Mouse (Mus musculus) heart, postnatal 36 days (tissue): ENCODE results near the gene Ube4b. TPM values are rescaled to one million over a fixed set of nuclear protein-coding genes. Genes with fewer than 3 reads are reported as not detected.

Experiments
- DNase-seq, 2 experiments: peaks; one replicate each; pipeline ENCODE4 v3.0.0; 2021 to 2022
- intact Hi-C: fragments of 180-260 bp; cut with DNase I; formaldehyde crosslinking; loops from one replicate; pipeline ENCODE4 v1.15.1; 2025
- total RNA-seq, 2 experiments: library from RNA; stranded (reverse); gene quantifications; 2 replicates each; pipeline ENCODE4 v1.2.3; 2021

Ube4b gene
- total RNA-seq, 2 experiments from 2014 or later: 48.6 to 50.6 TPM

DNA sequence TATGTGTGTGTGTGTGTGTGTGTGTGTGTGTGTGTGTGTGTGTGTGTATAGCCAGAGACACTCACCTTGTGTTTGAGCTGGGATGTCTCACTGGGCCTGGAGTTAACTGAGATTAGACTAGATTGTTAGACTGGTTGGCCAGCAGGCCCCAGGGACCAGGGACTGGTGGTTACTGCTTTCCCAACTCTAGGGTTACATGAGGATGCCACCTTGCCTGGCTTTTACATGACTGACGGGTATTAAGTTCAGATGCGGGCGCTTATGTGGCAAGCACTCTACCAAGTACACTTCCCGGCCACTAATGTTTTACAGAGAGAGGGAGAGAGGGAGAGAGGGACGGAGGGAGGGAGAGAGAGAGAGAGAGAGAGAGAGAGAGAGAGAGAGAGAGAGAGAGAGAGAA, 114.6 kb downstream of the Ube4b start:
- intact Hi-C loops: no loop called here
- no peak for DNase-seq

- intact Hi-C loops: loop anchor here (2.0 kb wide), 1 partner anchor 30 kb away; no protein-coding TSS in a partner anchor
- DNase-seq: no peak
Measured at GRCm38 (mm10) chr4:149308491-149308820, 118.1 kb downstream of the Ube4b start.

DNA sequence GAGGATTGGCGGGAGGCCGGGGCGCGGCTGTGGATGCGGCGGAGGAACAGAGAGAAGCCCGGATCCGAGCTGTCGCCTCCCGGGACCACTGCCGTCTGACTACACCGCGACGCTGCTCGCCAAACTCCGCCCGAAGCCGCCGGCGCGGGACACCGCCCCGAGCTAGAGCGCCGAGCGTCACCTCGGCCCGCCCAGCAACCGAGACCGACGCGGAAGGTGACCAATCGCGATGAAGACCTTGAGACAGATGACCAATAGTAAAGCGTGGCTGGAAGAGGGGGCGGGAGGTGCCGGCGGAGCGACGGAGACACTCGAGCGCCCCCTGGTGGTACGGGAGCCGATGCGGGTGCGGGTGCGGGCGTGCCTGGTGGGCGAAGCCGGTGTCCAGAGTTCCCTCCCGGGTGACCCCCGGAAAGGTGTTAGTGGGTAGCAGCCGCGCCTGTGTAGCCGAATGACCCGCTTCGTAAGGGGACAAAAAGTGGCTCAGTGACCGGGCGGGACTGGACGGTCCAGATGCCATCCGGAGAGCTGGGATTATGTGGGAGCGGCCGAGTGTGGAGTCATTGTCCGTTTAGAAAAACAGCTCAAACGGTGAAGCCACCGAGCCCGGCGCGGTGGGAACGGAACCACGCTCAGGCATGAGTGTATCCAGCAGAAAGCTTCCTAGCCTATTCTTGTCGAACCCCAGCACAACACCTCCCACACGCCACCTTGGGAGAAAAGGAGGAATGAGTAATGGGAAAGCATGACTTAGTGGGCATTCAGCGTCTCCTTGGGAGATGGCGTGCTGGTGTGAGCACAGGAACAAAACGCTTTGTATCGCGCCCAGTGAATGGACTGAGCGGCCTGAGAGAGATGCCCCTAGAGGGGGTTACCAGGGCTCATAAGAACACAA, 118.7 kb downstream of the Ube4b start, which contains the start of gene Kif1b:
Kif1b (minus strand) TSS at position 98 of the 895 bp plus-strand sequence.
- peak; percentile 100 for DNase-seq
- intact Hi-C loops: loop anchor here (2.0 kb wide), 3 partner anchors 15 to 71 kb away; no protein-coding TSS in a partner anchor

DNA sequence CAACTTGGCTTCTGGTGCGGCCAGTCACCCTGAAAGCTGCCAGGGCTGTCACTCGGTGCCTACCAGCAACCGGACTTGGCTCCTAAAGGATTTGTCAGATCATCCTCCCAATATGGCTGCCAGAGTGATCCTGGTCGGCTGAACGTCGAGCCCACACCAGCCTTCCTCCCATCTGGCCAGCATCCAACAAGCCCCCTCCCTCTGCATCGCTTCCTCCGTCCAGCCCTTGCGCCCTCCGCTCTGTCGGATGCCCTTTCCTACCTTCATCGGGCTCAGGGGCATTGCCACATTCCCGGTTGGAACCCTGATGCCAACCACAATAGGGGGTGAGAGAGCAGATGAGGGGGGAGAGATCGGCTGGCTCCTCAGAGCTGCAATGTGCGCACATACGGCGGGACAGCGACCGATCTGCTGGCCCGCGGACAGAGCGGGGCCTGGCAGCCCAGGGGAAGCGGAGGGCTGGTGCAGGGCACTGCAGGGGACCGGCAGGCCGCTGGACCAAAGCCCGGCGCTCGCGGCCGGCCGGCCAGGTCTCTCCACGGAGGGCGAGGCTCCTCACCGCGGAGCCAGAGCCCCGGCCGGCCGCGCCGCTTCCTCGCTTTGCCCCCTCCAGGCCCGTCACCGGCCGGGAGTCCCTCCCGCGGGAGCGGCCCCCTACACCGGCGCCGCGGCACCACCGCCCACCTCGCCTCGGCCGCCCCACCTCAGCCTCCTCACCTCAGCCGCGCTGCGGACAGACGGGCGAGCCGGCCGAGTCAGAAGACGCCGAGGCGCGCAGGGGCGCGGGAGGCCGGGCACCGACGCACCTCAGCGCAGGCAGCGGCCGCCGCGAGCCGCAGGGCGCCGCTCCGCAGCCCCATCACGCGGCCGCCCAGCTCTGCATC, 119.6 kb downstream of the Ube4b start:
- intact Hi-C loops: loop anchor here (2.0 kb wide), 2 partner anchors 14 to 70 kb away; no protein-coding TSS in a partner anchor
- peak; percentile 78 to 82 for DNase-seq

GRCm38 (mm10) chr4:149305761-149306711, 120.5 kb downstream of the Ube4b start:
- intact Hi-C loops: loop anchor here (2.0 kb wide), 2 partner anchors 13 to 69 kb away; no protein-coding TSS in a partner anchor
- DNase-seq: no peak

DNA sequence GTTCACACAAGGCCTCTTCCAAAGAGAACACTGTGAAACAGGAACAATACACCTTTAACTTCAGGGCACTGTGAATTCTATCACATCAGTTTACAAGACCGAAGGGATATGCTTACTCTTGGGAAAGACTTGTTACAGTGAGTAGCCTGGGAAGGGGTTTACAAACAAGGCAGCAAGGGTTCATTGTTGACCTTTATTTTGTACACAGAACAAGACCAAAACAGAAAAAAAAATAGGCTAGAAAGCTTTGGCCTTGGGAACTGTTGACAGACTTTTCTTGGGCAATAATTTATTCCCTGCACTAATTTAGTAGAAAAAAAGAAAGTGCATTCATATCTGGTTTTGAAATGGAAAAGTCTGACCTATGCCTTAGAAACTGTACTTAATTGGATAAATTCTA, 122.1 kb downstream of the Ube4b start:
- no peak for DNase-seq
- intact Hi-C loops: no loop called here

GRCm38 (mm10) chr4:149303502-149303901, 123.0 kb downstream of the Ube4b start:
- intact Hi-C loops: no loop called here
- DNase-seq: no peak

DNA sequence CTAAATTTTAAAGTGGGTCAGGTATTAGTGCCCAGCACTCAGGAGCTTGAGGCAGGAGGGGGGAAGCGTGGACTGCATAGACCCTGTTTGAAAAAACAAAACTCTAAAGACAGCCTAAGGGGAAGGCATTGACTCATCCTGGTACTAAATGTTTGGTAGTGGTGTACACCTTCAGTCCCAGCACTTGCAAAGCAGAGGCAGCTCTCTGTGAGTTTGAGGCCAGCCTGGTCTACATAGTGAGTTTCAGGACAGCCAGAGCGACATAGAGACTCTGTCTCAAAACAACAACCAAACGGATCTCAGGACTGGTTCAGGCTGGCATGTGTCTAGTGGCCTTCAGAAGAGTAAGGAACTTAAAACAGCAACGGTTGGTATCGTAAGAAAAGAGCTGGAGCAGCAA, 123.8 kb downstream of the Ube4b start:
- DNase-seq: no peak
- intact Hi-C loops: no loop called here

DNA sequence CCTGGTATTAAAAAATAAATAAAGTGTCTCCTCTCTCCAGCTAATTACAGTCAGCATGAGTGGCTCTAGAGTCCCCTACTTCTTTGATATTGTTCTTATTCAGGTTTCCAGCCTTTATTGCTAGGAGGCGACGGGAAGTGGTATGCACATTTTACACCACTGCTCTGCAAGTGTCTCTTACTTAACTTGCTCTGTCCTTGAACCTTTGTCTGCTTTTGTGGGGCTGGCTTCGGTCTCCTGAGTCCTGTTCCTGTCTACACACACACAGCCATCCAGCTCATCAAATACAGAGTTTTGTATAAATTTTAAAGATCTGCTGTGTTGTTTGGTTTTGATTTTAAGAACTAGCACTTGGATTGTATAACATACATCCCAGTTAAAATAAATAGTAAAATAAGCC, 124.4 kb downstream of the Ube4b start:
- intact Hi-C loops: no loop called here
- no peak for DNase-seq

DNA sequence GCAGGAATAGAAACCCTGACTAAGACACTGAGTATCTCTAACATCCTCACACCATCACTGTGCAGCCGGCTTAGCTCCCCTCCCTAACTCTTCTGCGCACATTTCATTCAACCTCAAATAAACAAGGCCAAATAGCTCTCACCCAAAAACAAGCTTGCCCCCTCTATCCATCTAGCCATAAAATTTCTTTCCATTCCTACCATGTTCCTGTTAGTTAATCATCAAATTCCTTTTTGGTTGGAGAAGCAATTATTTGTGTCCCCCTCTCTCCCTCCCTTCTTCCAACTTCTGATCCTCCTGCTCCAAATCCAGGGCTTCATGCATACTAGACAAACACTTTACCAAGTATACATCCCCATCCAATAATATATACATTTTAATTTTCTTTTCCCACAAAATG, 130.0 kb downstream of the Ube4b start:
- DNase-seq: no peak
- intact Hi-C loops: no loop called here

DNA sequence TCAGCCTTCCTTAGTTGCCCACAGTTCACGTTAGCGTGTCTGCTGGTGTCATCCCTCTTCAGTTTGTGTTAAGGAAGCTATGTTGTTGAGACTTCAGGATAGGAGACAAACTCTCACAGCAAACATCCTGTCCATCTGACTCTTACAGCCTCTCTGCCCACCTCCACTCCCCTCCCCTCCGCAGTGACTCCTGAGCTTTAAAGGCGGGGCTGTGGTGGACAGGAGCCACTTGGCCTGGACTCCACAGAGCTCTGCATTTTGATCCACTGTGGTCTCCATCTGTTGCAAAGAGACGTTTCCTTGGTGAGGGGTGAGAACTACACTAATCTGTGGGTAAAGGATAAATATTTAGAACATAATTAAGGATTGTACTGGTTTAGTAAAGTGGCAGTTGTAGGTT, 133.6 kb downstream of the Ube4b start:
- no peak for DNase-seq
- intact Hi-C loops: loop anchor here (2.0 kb wide), 1 partner anchor 14 kb away; the partner anchor contains the start of gene Kif1b

DNA sequence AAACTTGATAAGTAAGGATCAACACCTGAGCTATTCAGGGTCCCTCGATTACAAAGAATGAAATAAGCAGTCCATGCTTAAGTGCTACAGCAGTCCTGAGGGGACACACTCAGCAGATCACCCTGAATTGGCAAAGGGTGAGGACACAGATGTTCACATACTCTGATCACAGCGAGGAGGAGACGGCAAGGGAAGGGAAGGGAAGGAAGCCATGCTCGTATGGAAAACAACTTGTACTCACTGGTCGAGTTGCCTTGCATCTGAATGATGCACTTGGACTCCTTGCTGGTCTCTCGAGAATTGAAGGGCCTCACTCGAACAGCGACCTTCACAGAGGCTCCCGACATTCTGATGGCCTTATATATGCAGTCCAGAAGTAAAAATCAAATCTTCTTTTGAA, 135.5 kb downstream of the Ube4b start:
- intact Hi-C loops: no loop called here
- DNase-seq: no peak

- DNase-seq: no peak
- intact Hi-C loops: no loop called here
Measured at GRCm38 (mm10) chr4:149290157-149290750, 136.3 kb downstream of the Ube4b start.

GRCm38 (mm10) chr4:149286287-149287137, 140.0 kb downstream of the Ube4b start:
- intact Hi-C loops: no loop called here
- no peak for DNase-seq

GRCm38 (mm10) chr4:149285691-149286090, 140.9 kb downstream of the Ube4b start:
- intact Hi-C loops: no loop called here

GRCm38 (mm10) chr4:149283018-149283417, 143.5 kb downstream of the Ube4b start:
- intact Hi-C loops: no loop called here
- DNase-seq: no peak

More at GRCm38 (mm10) chr4:149285691-149286090, 140.9 kb downstream of the Ube4b start:
- DNase-seq: no peak

DNA sequence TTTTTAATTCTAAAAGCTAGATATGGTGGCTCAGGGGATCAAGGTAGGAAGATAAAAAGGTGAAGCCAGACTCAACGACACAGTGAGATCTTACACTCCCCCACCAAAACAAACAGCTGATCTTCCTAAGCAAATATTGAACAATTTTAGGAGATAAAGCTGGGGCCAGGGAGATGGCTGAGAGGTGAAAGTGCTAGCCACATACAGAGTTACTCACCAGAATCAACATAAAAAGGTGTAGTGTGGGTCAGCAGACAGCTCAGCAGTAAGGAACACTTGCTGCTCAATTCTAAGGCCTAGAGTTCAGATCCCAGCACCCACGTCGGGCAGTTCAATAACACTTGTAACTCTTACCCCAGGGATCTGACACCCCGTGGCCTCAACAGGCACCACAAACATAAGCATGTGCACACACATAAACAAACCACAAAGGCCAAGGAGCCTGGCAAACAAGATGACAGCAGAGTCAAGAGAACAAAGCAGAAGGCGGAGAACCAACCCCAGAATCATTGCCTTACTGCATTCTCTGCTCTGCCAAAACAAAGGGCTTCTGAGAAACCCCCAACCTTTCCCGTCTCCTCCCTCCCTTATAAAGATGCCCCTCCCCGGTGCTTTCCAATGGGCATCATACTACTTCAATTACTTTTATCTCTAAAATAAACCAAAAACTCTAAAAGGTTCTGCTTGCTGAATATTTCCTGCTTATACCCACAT, 144.4 kb downstream of the Ube4b start:
- no peak for DNase-seq
- intact Hi-C loops: no loop called here
